Mouse (Mus musculus) neural tube, embryonic 14.5 days (tissue): ENCODE measurements around the gene Mtcl1. TPM values are rescaled to one million over a fixed set of nuclear protein-coding genes. Genes with fewer than 3 reads are reported as not detected.

Experiments used
- ATAC-seq: fragments of 200-750 bp; cut with Nextera tagmentation; 2 replicates; pipeline ENCODE4 v1.8.0; 2017; ENCODE audit warnings: low read depth, mild to moderate bottlenecking, moderate TSS enrichment, moderate library complexity
- H3K27ac ChIP-seq: fragments of 300-500 bp; sonication (generic); 2 replicates; pipeline ENCODE4 v1.5.1; 2014; ENCODE audit warnings: low read depth, mild to moderate bottlenecking, control low read depth, low read length, moderate library complexity, mixed read lengths
- H3K27me3 ChIP-seq: fragments of 300-500 bp; sonication (generic); 2 replicates; pipeline ENCODE4 v1.6.1; 2014; ENCODE audit warnings: low read length; ENCODE audit not compliant: control insufficient read depth, insufficient read depth
- H3K36me3 ChIP-seq: fragments of 300-500 bp; sonication (generic); 2 replicates; pipeline ENCODE4 v1.6.1; 2014; ENCODE audit warnings: low read length, mixed read lengths; ENCODE audit not compliant: control insufficient read depth, insufficient read depth
- H3K4me1 ChIP-seq: fragments of 300-500 bp; sonication (generic); 2 replicates; pipeline ENCODE4 v1.6.1; 2014; ENCODE audit warnings: low read length; ENCODE audit not compliant: control insufficient read depth, insufficient read depth
- H3K4me2 ChIP-seq: fragments of 300-500 bp; sonication (generic); 2 replicates; pipeline ENCODE4 v1.6.1; 2014; ENCODE audit warnings: mild to moderate bottlenecking, low read depth, low read length, control low read depth
- H3K4me3 ChIP-seq: fragments of 300-500 bp; sonication (generic); 2 replicates; pipeline ENCODE4 v1.5.1; 2014; ENCODE audit warnings: low read depth, low read length, control low read depth, mixed read lengths
- H3K9ac ChIP-seq: fragments of 300-500 bp; sonication (generic); replicated peaks from 2 replicates; pipeline ENCODE4 v1.6.1; 2014; ENCODE audit warnings: low read depth, mild to moderate bottlenecking, control low read depth, low read length, mixed read lengths
- H3K9me3 ChIP-seq: fragments of 300-500 bp; sonication (generic); 2 replicates; pipeline ENCODE4 v1.6.1; 2016; ENCODE audit warnings: low read length; ENCODE audit not compliant: control insufficient read depth
- WGBS: fragments of 180-500 bp; shearing (Covaris S2); extraction: QIAGEN DNeasy Blood & Tissue Kit; methylation state at CpG from one replicate; pipeline ENCODE4 v1.1.7; 2014; 5-methylcytosine and 5-hydroxymethylcytosine counted together
- polyA plus RNA-seq: library from polyadenylated mRNA; unstranded; fragments of >200 nt; fragmentation: Nextera tagmentation; extraction: Ambion mirVana; gene quantifications from 2 replicates; pipeline ENCODE4 v1.2.1, GENCODE M21; 2014

Gene Mtcl1
- polyA plus RNA-seq, 1 experiment from 2014 or later: 33.4 TPM

DNA sequence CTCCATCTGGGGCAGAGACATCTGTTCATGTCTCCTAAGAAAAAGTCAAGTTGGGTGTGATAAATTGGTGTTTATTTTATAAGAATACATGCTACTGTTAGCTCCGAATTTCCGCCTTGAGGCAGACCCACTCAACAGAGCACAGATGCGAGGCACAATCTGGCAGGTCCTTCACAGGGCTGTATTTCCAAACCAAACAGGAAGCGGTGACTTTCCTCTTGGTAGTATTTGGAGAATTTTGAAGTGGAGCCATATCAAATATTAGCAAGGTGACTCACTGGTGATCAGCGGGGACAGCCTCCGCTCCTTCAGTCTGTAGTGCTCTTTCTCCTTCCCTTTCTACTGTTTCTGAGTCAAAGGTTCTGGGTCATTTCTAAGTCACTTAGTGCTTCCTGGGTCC is 97.3 kb downstream of the Mtcl1 start:
- Histone ChIP-seq H3K4me1 (0 out of 2 replicates have a peak, but pooled peaks cover 2% of the 10 kb centered on the region), H3K27me3 (no peaks in the 10 kb centered on the region), H3K9ac (no peak overlapping the region), H3K27ac (no peak overlapping the region), H3K4me3 (no peak overlapping the region), H3K9me3 (no peaks in the 10 kb centered on the region), H3K4me2 (no peak overlapping the region), H3K36me3 (peaks cover 10% of the 10 kb centered on the region; the same call in 1 of the 2 replicates)
- ATAC-seq: no peak
- WGBS: 80% methylated on average over 6 of the region's 6 CpGs

DNA sequence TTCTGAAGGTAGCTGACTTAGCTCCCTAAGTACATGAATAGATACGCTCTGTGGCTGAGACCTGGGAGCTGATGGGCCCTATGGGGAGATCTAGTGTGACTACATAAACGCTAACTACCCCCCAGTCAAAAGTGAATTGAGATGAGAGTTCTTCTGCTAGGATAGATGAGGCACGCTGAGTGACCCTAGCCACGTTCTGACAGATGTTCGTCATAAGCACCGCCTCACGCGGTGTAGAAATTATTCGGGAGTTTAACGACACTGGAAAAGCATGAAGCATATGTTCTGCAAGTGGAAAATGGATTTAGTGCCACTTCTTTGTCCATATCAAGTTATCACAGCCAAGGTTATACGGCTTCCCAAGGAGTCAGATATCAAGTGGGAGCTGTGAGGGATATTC is 98.9 kb downstream of the Mtcl1 start:
- H3K36me3 ChIP-seq: peaks cover 7% of the 10 kb centered on the region; the same call in 1 of the 2 replicates
- ATAC-seq: no peak
- 79% methylated on average over 11 of the region's 11 CpGs for WGBS

DNA sequence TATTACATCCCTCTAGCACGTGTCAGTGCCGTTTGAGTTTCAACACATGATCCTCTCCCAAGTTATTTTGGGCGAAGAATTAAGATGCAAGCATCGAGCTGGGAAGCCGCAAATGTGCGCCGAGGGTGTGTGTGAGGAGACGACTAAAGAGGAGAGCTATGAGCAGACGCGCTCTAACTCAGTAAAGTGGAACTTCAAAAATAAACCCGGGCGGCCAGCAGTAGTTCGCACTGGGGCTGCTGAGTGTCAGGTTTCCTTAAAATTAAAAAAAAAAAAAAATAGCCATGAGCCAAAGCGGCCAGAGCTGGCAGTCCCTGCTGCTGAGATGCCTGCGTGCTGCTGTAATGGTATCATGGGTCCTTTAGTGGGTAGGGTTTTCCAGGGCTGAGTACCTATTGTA is 99.4 kb downstream of the Mtcl1 start:
- 80% methylated on average over 15 of the region's 15 CpGs for WGBS
- H3K4me1 ChIP-seq: 0 out of 2 replicates have a peak, but pooled peaks cover 2% of the 10 kb centered on the region
- 0 out of 2 replicates have a peak, but pooled peaks cover 3% of the 10 kb centered on the region for H3K36me3 ChIP-seq
- no peak overlapping the region for H3K4me3 ChIP-seq
- no peak overlapping the region for H3K9ac ChIP-seq
- ATAC-seq: no peak
- no peak overlapping the region for H3K4me2 ChIP-seq
- no peak overlapping the region for H3K27ac ChIP-seq
- no peaks in the 10 kb centered on the region for H3K27me3 ChIP-seq
- no peaks in the 10 kb centered on the region for H3K9me3 ChIP-seq

More for the DNA sequence above, 98.9 kb downstream of the Mtcl1 start:
- Histone ChIP-seq H3K4me2 (no peak overlapping the region), H3K4me1 (0 out of 2 replicates have a peak, but pooled peaks cover 2% of the 10 kb centered on the region), H3K27me3 (no peaks in the 10 kb centered on the region), H3K9ac (no peak overlapping the region), H3K4me3 (no peak overlapping the region), H3K27ac (no peak overlapping the region), H3K9me3 (no peaks in the 10 kb centered on the region)

DNA sequence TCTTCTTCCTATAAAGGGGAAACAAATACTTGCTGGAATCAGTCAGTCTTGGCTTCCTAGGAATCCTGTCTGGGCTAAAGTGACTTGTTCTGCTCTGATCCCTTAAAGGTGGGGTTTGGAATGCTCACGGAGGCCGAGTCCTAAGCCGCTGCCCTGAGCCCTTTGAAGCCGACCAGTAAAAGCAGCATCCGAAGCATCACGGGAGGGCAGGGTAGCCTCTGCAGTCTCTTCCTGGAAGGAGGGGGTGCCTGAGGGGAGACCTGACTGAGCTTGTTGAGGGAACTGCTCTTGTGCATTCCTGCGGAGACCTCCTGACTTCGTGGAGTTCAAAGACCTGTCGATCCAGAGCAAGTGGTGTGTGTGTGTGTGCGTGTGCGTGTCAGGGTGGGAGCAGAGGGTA is 103.2 kb downstream of the Mtcl1 start:
- Histone ChIP-seq H3K4me3 (no peak overlapping the region), H3K27me3 (no peaks in the 10 kb centered on the region), H3K4me1 (no peaks in the 10 kb centered on the region), H3K27ac (no peak overlapping the region), H3K4me2 (no peak overlapping the region), H3K36me3 (peaks cover 13% of the 10 kb centered on the region; the same call in 1 of the 2 replicates), H3K9ac (no peak overlapping the region), H3K9me3 (no peaks in the 10 kb centered on the region)
- no peak for ATAC-seq
- 83% methylated on average over 11 of the region's 11 CpGs for WGBS

DNA sequence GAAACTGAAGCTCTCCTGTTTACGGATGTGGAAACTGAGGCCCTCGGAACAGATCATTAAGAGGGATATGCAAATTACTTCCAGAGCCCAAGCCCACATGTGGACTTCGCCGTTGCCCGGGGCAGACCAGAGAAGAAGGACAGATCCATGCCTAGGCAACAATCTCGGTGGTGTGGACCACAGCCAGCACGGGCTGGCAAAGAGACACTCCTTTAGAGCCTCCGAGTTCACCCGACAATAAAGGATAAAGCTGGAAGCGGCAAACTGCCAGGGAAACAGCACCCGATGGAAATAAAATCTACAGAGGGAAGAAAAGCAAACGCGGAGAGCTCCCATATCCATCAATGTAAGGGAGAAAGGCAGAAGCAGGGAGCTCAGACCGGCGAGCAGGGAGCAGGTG is 103.9 kb downstream of the Mtcl1 start:
- Histone ChIP-seq H3K27me3 (no peaks in the 10 kb centered on the region), H3K36me3 (peaks cover 13% of the 10 kb centered on the region; the same call in 1 of the 2 replicates), H3K4me1 (no peaks in the 10 kb centered on the region), H3K4me2 (no peak overlapping the region), H3K4me3 (no peak overlapping the region), H3K9me3 (no peaks in the 10 kb centered on the region), H3K9ac (no peak overlapping the region), H3K27ac (no peak overlapping the region)
- WGBS: 72% methylated on average over 15 of the region's 15 CpGs
- peak; percentile 58; the same call in 1 of the 2 replicates for ATAC-seq

DNA sequence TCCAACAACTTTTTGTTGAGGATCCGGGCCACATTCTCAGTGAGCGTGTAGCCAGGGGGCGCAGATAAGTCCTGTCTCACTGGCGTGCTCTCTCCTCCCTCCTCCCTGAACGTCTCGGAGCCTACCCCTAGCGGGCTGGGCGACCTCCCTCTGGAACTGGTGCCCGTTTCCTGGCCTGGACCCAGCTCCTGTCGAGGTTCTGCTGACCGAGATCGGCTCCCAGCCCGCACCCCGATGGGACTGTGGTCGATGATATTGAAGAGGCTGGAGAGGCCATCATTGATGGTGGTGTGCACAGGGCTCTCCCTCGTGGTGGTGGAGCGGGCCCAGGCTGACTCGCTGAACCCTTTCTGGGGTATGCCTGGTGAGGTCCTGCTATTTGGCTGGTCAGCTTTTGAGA is 106.6 kb downstream of the Mtcl1 start:
- no peak overlapping the region for H3K4me3 ChIP-seq
- H3K27ac ChIP-seq: no peak overlapping the region
- WGBS: 94% methylated on average over 18 of the region's 18 CpGs
- no peaks in the 10 kb centered on the region for H3K27me3 ChIP-seq
- no peak overlapping the region for H3K4me2 ChIP-seq
- ATAC-seq: no peak
- no peak overlapping the region for H3K9ac ChIP-seq
- peaks cover 13% of the 10 kb centered on the region; the same call in 1 of the 2 replicates for H3K36me3 ChIP-seq
- no peaks in the 10 kb centered on the region for H3K4me1 ChIP-seq
- H3K9me3 ChIP-seq: no peaks in the 10 kb centered on the region

DNA sequence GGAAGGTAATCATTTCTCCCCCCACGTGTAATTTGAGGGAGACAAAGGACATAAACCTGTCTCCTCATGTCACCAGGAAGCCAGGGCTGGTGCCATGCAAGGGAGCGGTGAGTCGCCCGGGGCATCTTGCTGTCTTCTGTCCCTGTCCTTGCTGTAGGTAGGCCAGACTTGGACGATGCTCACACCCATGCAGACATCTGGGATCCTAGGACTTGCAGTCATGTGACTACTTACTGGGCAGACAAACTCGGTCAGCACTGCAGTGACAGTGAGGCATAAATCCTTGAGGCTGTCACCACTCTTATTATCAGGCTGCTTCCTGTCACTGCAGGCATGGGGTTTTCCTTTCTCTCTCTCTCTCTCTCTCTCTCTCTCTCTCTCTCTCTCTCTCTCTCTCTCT is 107.9 kb downstream of the Mtcl1 start:
- Histone ChIP-seq H3K4me3 (no peak overlapping the region), H3K9ac (no peak overlapping the region), H3K9me3 (no peaks in the 10 kb centered on the region), H3K27ac (no peak overlapping the region), H3K36me3 (peaks cover 16% of the 10 kb centered on the region; the same call in 1 of the 2 replicates), H3K27me3 (no peaks in the 10 kb centered on the region), H3K4me2 (no peak overlapping the region), H3K4me1 (no peaks in the 10 kb centered on the region)
- 83% methylated on average over 6 of the region's 6 CpGs for WGBS
- no peak for ATAC-seq

DNA sequence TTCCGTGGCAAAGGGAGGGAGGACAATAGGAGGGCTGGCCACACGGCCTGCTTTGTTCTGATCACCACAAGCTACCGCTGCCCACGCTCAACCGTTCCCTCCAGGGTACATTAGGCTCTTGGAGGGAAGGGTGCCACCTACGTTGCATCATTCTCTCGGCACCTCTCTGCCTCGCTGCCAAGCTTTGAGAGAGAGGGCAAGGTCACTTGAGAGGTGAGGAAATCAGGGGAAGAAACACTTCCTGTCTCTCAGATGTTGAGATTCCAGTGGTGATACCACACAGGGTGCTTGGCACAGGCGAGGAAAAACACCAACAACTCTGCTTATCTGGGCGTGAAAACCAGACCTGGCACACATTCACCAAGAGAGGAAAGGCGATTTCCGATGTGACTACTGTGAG is 108.8 kb downstream of the Mtcl1 start:
- Histone ChIP-seq H3K36me3 (peaks cover 16% of the 10 kb centered on the region; the same call in 1 of the 2 replicates), H3K9ac (no peak overlapping the region), H3K4me3 (no peak overlapping the region), H3K4me2 (no peak overlapping the region), H3K27me3 (no peaks in the 10 kb centered on the region), H3K4me1 (no peaks in the 10 kb centered on the region), H3K9me3 (no peaks in the 10 kb centered on the region), H3K27ac (no peak overlapping the region)
- WGBS: 84% methylated on average over 12 of the region's 12 CpGs
- no peak for ATAC-seq

DNA sequence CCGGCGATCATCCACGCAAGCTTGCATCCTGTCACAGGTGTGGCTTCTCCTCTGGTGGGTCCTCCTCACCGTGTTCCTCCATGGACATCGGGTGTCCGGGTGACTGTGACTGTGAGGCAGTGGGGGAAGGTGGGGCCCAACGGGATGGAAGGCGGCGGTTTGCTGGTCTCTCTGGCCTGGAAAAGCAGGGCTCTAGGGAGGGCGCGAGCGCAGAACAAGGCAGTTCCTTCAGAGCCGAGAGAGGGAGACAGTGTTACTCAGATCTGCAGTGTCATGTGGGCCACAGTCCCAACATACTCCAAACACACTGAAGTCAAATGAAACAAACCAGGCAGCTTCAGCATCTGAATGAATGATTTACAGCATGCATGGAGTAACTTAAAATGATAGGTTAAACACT is 111.6 kb downstream of the Mtcl1 start:
- Histone ChIP-seq H3K4me2 (no peak overlapping the region), H3K4me1 (no peaks in the 10 kb centered on the region), H3K4me3 (no peak overlapping the region), H3K9me3 (no peaks in the 10 kb centered on the region), H3K36me3 (peaks cover 4% of the 10 kb centered on the region; the same call in 1 of the 2 replicates), H3K9ac (no peak overlapping the region), H3K27ac (no peak overlapping the region), H3K27me3 (no peaks in the 10 kb centered on the region)
- ATAC-seq: no peak
- 91% methylated on average over 13 of the region's 13 CpGs for WGBS
